Mouse (Mus musculus) embryonic fibroblast, embryonic 13.5 days (primary cell): ENCODE measurements around the gene Sppl2c. TPM values are rescaled to one million over a fixed set of nuclear protein-coding genes. Genes with fewer than 3 reads are reported as not detected.

Experiments used
- H3K27ac ChIP-seq: 2 replicates; pipeline ENCODE4 v1.5.1; 2012; ENCODE audit warnings: low read length, control low read depth, inconsistent platforms; ENCODE audit not compliant: insufficient read depth
- H3K4me1 ChIP-seq: 2 replicates; pipeline ENCODE4 v1.6.1; 2011; ENCODE audit warnings: low read length; ENCODE audit not compliant: control insufficient read depth, insufficient read depth
- H3K4me3 ChIP-seq: 2 replicates; pipeline ENCODE4 v1.5.1; 2011; ENCODE audit warnings: mild to moderate bottlenecking, control low read depth, low read length; ENCODE audit not compliant: insufficient read depth
- CTCF ChIP-seq: IDR thresholded peaks from 2 replicates; pipeline ENCODE4 v1.5.1; 2011; ENCODE audit warnings: mild to moderate bottlenecking, control low read depth, low read length, moderate library complexity, borderline replicate concordance; ENCODE audit not compliant: insufficient read depth
- POLR2A ChIP-seq: IDR thresholded peaks from 2 replicates; pipeline ENCODE4 v1.6.1; 2011; ENCODE audit warnings: low read depth, mild to moderate bottlenecking, control low read depth, low read length, moderate library complexity
- polyA plus RNA-seq: library from polyadenylated mRNA; stranded (reverse); fragments of >200 nt; gene quantifications from 2 replicates; pipeline ENCODE4 v1.2.4, GENCODE M21; 2011; ENCODE audit warnings: low read depth; ENCODE audit not compliant: missing spikeins, insufficient read length

Sppl2c gene
- polyA plus RNA-seq, 1 experiment = not detected

- H3K4me1 ChIP-seq = no peaks in the 10 kb centered on the region
- peak overlapping the region; percentile 29 for H3K4me3 ChIP-seq
- no peak overlapping the region for H3K27ac ChIP-seq
- TF ChIP-seq POLR2A (no peak), CTCF (no peak)
Observed at GRCm38 (mm10) chr11:104157603-104158259, 28.4 kb upstream of the Sppl2c start.

GRCm38 (mm10) chr11:104158260-104158907 is 27.7 kb upstream of the Sppl2c start:
- H3K4me1 ChIP-seq = no peaks in the 10 kb centered on the region
- no peak overlapping the region; the same call in 1 of the 2 replicates for H3K4me3 ChIP-seq
- no peak overlapping the region for H3K27ac ChIP-seq
- TF ChIP-seq CTCF = no peak

GRCm38 (mm10) chr11:104159769-104160272 is 26.3 kb upstream of the Sppl2c start:
- TF ChIP-seq CTCF = no peak
- TF ChIP-seq POLR2A = no peak

GRCm38 (mm10) chr11:104161153-104161552 is 25.0 kb upstream of the Sppl2c start:
- TF ChIP-seq CTCF (no peak), POLR2A (no peak)
- Histone ChIP-seq H3K4me3 (no peak overlapping the region), H3K27ac (no peak overlapping the region), H3K4me1 (no peaks in the 10 kb centered on the region)

More at GRCm38 (mm10) chr11:104159769-104160272, 26.3 kb upstream of the Sppl2c start:
- H3K4me1 ChIP-seq = no peaks in the 10 kb centered on the region
- H3K27ac ChIP-seq = no peak overlapping the region
- H3K4me3 ChIP-seq = no peak overlapping the region

- TF ChIP-seq POLR2A (no peak), CTCF (no peak)
- H3K27ac ChIP-seq = no peak overlapping the region
- H3K4me3 ChIP-seq = no peak overlapping the region
- no peaks in the 10 kb centered on the region for H3K4me1 ChIP-seq
Observed at GRCm38 (mm10) chr11:104164257-104164656, 21.9 kb upstream of the Sppl2c start.

- TF ChIP-seq POLR2A (no peak), CTCF (peak; percentile 94)
Observed at GRCm38 (mm10) chr11:104171281-104171781, 14.8 kb upstream of the Sppl2c start.

GRCm38 (mm10) chr11:104178893-104179292 is 7.2 kb upstream of the Sppl2c start:
- TF ChIP-seq POLR2A (no peak), CTCF (no peak)
- H3K4me3 ChIP-seq = no peak overlapping the region
- H3K27ac ChIP-seq = no peak overlapping the region
- no peaks in the 10 kb centered on the region for H3K4me1 ChIP-seq

More at GRCm38 (mm10) chr11:104171281-104171781, 14.8 kb upstream of the Sppl2c start:
- Histone ChIP-seq H3K4me3 (no peak overlapping the region), H3K4me1 (no peaks in the 10 kb centered on the region), H3K27ac (no peak overlapping the region)

- no peaks in the 10 kb centered on the region for H3K4me1 ChIP-seq
- TF ChIP-seq CTCF = no peak
- TF ChIP-seq POLR2A = no peak
- no peak overlapping the region for H3K27ac ChIP-seq
- no peak overlapping the region for H3K4me3 ChIP-seq
Observed at GRCm38 (mm10) chr11:104179804-104180203, 6.3 kb upstream of the Sppl2c start.

- Histone ChIP-seq H3K4me1 (no peaks in the 10 kb centered on the region), H3K4me3 (no peak overlapping the region), H3K27ac (no peak overlapping the region)
- TF ChIP-seq CTCF (no peak), POLR2A (no peak)
Observed at GRCm38 (mm10) chr11:104182141-104182540, 4.0 kb upstream of the Sppl2c start.

GRCm38 (mm10) chr11:104186837-104187150 is 667 bp downstream of the Sppl2c start:
- H3K27ac ChIP-seq = no peak overlapping the region
- no peaks in the 10 kb centered on the region for H3K4me1 ChIP-seq
- H3K4me3 ChIP-seq = no peak overlapping the region
- TF ChIP-seq CTCF (no peak), POLR2A (no peak)
